Mouse (Mus musculus) cerebellum, adult 9-10 months (tissue): ENCODE measurements around the gene Cep250.
A peak's percentile ranks its signal among the peaks of the same experiment; 100 is the strongest.
"Not testable (repeated sequence)": the region's sequence is repeated elsewhere in the genome, so short reads cannot be mapped to it uniquely, and the experiment has no call there.

Source experiments
- DNase-seq: peaks from one replicate; pipeline ENCODE4 v3.0.0; 2022

Gene Cep250

DNA sequence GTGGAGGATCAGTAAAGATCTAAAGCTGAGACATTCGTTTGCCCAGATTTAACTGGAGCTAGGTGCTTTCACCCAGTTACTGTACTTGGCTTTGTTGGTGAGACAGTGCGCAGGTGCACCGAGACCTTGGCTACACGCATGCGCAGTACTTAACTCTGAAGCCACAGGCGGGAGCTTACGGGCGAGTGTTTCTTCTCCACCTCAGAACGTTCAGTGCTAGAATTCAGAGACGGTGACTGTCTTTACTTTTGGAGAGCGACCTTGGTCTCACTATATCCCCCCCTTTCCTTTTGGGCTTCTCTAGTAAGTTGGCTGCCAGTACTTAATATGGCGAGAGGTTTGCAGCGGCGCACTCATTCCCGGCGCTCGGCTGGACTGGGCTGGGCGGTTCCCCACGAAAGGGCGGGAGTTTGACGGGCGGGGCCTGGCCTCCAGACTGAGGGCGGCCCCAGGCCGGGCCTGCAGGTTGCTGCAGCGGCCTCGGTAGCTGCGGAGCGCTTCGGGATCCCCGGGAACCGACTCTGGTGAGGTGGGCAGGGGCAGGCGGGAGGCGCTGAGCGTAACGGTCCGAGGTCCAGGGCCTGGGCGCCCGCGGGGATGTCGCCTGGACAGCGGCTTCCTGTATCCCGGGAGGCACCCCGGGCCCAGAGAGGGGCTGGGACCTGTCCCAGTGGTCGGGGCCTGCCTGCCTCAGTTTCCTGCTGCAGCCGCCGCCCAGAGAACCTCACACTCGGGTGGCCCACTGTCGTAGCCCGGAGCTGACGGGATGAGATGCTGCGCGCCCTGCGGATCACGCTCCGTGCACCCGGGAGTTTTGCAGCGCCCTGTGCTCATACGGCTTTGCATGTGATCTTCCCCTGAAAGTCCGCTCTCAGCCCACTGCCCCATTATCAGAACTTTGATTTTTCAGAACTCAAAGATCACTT, at the start of gene Cep250:
Gene Cep250 (plus strand): TSS at position 325 of the 926 bp plus-strand sequence.
- peak; percentile 92 for DNase-seq

DNA sequence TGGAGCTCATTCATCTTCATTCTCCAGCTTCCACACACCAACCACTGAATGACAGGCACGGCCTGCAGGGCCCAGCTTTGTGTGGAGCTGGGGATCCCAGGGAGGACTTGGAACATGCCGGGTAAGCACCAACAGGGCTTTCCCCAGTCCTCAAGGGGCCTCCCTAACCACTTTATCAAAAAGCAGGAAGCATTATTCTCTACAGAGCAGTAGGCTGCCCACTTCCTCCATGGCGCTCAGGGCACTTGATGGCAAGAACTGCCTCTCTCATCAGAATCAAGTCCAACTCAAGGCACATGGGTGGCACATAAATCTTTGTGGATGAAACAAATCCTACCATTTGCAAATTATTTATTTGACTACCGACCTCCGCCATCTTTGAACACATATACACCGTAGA, 41.6 kb upstream of the Cep250 start:
- no peak for DNase-seq

DNA sequence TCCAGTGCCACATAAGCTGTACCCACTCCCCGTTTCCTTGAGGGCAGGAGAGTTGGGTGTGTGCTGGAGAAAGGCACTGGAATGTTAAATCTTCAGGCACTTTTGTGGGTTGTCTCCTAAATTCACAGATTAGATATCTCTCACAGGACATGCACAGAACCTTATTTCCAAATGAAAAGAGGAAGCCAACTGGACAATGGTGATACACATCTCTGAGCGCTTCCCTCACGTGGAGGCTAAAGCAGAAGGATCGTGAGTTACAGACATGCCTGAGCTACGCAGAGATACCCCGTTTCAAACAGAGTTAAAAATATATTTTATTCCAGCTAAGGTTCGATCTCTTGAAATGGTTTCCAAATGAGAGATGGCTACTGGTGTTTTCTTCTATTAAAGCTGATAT, 33.1 kb upstream of the Cep250 start:
- no peak for DNase-seq

DNA sequence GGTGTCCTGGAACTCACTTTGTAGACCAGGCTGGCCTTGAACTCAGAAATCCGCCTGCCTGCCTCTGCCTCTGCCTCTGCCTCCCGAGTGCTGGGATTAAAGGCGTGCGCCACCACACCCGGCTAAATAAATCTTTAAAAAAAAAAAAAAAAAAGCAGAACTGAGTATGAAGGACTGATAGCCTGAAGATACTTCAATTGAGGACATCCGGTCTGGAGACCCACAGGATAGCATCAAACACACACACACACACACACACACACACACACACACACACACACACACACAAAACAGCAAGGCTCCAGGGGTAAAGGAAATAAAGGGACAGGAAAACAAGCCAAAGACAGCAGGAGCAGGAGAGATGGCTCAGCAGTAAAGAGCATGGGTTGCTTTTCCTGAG, 31.0 kb upstream of the Cep250 start:
- not testable (repeated sequence) for DNase-seq

DNA sequence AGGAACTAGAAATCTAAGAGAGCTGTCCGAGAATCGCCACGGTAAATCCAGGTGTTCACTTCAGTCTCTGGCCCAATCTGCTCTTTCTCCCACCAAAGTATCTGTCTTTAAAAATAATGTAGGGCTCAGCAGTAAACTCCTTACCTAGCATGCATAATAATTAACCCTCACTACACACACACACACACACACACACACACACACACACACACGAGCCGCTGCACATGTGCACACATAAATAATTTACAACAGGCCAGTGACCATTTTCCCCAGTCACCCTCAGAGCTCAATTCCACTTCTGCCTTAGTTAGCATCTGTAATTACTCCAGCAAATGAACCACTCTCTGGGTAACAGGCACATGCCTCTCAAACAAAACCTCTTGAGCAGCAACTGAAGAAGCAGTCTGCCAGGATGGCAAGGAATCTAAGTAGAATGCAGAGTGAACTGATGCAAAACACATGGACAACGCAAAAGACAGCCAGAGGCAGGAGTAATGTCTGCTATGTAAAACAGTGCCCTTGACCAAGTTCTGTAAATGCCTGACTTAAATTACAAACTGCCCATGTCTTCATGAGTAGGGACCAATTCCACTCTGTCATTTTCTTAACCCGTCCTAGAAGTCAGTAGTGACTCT, 27.4 kb upstream of the Cep250 start:
- DNase-seq: no peak

DNA sequence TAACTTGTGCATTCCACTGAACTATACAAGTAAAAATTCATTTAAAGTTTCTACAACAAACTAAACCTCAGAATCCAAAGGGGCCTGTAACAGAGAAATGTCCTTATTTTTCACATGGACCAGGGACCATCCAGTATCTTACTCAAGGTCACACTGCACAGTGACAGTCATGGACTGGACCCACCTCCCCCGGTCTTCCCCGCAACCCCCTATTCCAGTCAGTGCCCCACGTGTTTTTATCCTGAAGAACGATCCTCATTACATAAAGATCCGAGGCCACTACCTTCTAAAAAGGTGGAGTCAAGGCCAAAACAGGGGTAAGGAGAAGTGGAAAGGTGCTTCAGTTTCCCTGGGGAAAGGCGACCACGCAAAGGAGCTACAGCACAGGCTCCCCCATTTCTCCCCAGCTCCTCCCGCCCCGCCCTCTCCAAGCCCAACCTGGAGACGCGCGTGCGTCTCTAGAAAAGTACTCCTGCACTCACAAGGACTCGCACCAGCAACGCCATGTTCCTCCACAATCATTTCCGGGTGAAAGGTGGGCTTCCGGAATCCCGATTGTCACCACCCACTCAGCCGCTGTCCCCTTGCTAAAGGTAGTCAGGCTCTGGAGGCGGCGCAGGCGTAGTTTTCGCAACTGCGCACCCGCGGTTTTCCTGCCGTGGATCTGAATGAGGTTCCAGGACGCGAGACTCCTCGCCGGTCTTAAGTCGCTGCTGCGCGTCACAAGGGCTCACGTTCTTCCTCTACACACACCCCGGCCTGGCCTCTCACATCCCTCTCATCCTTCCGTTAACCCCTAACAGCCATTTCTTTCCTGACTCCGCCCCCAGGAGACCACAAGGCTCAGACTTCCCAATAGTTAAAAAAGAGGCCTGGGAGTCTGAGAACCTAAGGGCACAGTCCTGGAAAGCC, 26.5 kb upstream of the Cep250 start, which contains the start of gene Uqcc1:
Gene Uqcc1 (minus strand): TSS at position 780 of the 912 bp plus-strand sequence.
- peak; percentile 94 for DNase-seq

DNA sequence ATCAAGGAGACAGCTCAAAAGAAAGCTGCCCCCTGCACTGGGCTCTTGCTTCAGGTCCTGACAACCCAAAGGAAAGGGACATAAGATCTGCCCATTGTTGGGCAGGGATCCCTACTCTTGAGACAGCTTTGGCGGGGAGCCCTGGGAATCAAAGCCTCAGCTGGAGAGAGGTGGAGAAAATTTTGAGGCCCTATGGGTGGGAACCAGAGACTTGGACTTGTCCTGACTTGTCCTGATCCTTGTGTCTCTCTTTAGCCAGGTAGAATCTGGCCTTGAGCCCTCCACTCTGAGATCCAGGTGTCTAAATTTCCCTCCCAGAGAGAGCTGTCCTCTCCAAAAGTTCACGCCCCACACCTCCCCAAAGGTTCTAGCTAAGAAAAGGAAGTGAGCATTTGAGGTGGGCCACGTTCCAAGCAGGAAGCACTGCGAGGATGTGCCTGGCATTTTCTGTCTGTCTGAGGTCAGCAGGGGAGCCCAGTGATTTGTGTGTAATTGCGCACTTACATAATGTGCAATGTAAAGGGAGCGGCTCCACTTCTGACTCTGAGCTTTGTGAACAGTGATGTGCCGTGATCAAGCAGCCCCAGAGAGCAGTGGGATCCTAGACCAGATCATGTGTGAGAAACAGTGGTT, 16.2 kb upstream of the Cep250 start:
- DNase-seq: no peak

DNA sequence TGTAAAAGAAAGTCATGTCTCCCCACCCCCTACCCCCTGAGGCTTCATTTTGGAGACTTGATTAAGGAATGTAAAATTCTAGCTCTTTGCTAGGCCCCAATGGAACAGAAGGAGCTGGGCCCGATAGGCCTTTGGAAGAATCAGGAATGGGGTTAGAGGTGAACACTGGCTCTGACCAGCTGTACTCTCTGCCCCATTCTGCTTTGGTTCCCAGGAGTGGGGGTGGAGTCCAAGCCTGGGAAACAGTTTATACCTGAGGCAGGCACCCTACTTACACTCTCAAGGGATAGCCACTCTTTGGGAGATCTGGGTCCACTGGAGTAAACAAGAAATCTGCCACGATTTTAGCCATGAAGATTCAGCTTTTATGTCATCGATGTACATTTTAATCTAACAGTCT, 15.6 kb upstream of the Cep250 start, which contains the start of gene Gm15557:
Gene Gm15557 (plus strand): TSS at position 48 of the 400 bp plus-strand sequence.
- no peak for DNase-seq

DNA sequence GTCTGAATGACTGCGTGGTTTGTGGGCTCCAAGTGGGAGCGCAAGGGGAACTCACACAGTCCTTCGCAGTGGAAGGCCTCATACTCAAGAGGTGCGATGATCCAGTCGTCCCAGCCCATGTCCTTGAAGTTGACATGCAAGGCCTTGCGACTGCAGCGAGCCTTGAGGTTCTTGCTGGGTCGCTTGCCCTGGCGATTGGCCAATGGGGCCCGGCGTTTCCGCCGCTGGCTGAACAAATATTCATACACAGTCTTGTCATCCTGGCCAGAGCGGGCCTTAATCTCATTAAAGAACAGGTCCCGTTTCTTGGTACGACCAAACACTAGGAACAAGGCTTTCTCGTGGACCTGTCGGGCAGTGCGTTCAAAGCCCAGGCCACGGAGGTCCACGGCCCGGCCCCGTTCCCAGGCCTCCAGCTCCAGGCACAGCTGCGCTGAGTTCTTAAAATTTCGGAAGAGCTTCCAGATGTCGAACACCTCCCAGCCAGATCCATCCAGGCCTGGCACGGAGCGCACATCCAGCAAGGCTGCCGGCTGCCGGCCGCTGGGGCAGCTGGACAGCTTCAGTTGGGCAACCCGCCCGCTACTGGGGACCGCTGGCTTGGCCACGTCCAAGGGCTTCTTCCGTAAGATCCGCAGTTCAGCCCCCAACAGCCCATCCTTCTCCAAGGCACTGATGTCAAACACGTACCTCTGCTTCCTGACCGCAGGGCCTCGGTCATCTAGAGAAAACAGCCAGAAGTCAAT, 14.4 kb upstream of the Cep250 start:
- no peak for DNase-seq

DNA sequence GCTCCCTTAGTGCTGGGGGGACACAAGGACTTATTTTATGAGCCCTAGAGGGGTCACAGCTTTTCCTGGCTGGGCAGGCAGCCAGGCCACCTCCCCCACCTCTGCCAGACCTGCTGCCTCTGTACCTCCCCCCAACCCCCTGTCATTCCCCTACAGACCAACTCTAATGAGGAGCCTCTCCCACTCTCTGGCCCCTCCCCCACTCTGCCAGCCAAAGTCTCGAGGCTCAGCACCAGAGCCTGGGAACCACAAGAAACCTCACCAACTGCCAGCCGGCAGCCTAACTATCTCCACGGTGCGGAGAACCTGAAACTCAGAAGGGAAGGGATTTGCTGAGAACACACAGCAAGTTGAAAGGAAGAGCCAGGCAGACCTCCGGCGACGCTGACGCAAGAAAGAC, 12.8 kb upstream of the Cep250 start:
- DNase-seq: no peak

DNA sequence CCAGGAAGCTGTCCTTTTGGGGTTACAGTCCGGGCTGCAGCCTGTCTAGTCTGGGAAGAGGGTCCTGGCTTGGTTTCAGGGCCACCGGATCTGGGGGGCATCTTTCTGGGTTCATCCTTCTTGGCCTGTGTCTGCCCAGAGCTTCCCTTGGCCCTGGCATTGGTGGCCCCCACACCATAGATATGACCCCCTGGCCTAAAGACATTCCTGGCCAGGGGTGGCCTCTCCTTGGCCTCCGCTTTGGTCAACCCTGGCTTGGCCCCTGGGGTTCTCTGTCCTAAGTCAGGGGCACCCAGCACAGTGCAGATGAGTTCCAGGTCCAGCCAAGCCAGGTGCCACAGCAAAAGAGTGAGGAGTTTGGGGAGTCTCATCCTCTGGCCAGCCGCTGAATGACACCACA, 11.6 kb upstream of the Cep250 start:
- DNase-seq: no peak

DNA sequence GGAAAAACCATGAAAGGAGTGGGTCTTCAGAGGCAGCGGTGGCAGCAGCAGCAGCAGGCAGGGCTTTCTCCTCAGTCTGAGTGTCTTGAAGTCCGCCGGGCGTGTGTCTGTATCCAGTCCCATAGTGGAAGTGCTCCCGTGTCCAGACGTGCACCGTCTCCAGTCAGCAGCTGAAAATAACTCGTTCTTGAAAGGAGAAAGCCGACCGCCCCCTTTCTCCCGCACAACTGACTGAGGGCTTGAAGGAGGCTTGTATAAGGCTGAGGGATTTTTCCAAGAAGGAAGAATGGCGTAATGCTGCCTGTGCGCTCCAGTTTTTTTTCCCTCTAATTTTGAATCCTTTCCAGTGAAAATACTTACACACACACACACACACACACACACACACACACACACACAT, 11.1 kb upstream of the Cep250 start, which contains the start of gene Gdf5:
Gene Gdf5 (minus strand): TSS at position 244 of the 400 bp plus-strand sequence.
- DNase-seq: no peak

DNA sequence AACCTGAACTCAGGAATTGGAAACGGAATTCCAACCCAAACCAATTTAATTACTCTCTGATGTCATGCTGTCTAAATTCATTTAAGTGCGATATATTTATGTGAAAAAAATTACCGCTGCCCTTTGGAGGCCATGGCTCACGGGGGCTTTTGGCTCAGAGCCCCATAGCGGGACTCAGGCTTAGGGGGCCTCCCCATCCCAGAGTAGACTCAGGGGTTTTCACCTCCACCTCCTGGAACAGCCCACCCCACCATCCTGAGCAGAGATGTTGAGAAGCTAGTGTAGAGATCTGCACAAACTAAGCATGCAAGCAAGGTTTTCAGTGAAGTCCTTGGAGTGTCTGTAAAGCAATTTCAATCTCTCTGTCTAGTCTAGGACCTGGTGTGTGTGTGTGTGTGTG, 10.7 kb upstream of the Cep250 start:
- no peak for DNase-seq

DNA sequence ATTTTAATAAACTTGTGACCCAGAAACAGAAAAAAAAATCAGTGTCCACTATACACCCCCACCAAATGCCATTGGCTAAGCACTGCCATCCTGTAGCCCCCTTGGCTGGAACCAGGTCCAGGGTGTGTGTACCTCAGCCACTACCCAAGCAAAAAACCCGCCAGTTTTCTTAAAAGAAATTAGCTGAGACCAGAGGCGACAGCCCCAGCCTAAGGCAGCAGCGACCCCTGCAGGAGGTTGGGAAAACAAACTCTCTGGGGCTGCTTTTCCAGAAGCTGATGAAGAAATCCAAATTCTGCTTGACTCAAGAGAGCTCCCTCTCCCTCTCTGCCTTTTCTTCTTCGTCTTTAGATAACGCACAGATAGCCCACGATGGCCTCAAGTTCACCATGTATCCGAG, 10.2 kb upstream of the Cep250 start:
- DNase-seq: peak; percentile 50

DNA sequence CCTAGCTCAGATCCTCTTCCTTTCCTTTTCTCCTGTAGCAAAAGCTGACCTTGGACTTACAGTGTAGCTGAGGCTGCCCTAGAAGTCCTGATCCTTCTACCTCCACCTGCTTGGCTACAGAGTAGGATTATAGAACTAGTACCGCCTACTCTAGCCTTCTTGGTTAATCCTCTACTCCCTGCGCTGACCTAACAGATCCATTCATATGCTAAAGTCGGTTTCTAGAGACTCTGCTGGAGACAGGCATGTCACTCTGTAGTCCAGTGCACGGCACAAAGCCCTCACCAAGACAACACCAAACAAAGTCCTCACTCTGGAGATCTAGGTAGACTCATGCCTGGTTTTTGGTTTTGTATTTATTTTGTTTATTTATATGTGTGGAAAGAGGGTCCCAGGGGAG, 9.8 kb upstream of the Cep250 start:
- DNase-seq: no peak

DNA sequence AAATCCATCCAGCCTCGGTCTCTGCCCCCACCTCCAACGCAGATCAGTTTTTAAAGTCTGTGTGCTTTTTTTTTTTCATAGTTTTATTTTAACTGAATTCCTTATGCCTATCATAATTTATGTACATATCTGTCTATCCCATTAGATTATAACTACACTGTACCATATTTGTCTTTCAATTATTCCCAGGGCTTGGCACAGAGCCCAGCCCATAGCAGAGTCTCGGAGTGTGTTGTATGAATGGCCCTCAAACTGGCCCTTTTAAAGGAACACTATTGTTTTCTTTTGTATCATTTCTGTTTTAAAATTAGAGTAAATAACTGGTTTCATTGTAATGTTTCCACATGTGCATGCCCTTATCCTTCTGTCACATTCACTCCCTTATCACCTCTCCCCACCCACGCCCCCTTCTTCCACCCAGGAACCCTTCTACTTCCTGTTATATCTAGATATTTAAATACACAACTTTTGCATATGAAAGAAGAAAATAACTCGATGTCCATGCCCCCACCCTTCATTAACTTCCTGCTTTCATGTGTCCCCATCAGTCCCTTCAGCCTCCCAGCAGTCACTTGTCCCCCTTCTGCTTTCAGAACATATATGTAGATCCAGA, 8.8 kb upstream of the Cep250 start:
- no peak for DNase-seq

DNA sequence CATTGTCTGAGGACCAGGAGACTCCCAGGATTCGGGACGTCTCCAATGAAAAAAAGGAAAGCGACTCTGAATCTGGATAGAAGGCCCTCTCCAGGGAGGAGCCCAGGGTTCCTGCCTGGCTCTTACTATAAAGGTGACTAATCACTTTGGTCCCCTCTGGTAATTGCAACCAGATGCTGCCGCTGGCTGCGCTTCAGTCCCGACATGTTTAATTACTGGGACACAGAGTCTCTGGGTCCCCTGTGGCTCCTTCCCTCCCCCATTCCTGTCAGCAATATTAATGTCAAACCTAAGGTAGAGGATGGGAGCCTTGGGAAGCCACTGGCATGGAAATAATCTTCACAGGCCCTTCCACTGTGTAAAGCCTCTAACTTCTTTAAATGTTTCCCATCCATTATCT, 6.9 kb upstream of the Cep250 start:
- no peak for DNase-seq

DNA sequence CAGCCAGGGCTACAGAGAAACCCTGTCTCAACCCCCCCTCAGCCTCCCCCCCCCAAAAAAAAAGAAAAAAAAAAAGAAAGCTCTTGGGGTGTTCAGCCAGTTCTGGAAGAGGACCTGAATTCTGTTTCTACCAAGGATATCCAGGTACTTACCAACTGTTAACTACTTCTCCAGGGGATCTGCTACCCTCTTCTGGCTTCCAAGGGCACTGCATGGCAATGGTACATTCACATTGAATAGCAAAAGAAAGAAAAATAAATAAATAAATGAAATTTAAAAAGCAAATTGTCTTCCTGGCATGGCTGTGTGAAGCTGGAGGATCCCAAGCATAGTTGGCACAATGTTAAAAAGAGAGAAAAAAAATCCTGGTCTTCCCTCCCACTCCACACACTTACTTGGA, 4.3 kb upstream of the Cep250 start:
- peak; percentile 87 for DNase-seq

DNA sequence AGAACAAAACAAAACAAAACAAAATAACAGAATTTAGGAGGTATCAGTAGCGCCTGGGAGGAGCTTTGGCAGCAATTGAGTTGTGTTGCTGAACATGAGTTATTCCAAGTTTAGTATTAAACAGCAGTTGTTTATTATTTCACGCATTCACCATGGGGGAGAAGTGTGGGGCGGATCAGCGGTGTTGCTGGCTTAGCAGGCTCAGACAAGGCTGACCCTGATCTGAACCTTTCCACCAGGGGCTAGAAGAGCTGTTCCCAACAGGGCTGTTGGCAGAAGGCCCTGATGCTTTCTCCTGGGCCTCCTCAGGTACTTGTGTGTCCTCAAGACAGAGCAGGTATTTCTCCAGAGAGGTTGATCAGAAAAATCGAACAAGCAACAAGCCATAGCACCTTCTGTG, 3.7 kb downstream of the Cep250 start:
- DNase-seq: no peak

DNA sequence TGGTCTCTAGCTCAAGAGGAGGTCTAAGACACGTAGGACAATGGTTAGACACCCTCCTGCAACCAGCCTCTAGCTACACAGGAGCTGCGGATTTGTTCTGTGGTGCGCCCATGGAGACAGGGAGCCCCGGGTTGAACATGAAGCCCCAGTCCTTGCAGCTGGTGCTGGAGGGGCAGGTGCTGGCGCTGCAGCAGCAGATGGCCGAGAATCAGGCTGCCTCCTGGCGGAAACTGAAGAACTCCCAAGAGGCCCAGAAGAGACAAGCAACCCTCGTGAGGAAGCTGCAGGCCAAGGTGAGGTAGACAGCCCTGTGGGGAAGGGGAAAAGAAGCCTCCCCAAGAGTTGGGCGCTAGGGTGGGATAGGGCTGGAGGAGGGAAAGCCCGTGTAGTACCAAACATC, 5.6 kb downstream of the Cep250 start:
- no peak for DNase-seq

DNA sequence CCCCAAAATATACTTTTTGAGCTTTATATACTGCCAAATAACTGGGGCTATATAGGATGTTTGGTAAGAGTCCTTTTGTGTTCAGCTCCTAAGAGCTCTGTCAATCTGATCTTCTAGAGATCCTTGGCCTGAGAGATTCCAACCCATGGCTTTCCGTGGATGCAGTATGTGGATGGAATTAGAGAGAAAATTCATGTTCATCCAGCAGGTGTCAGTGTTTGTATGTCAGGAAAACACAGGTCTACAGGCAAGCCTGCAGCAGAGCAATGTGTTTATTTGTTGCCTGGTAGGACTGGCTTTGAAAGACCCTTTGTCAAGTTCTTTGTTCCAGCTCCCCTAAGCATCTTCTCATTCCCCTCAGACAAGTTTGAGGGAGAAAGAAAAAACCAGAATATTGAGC, 6.7 kb downstream of the Cep250 start:
- peak; percentile 71 for DNase-seq
